Mouse (Mus musculus) liver, postnatal 0 days (tissue): ENCODE measurements around the gene Ppie. TPM values are rescaled to one million over a fixed set of nuclear protein-coding genes. Genes with fewer than 3 reads are reported as not detected.
"Not testable (repeated sequence)": the region's sequence is repeated elsewhere in the genome, so short reads cannot be mapped to it uniquely, and the experiment has no call there.

Experiments
- ATAC-seq: fragments of 200-750 bp; cut with Nextera tagmentation; 2 replicates; pipeline ENCODE4 v1.8.0; 2017; ENCODE audit warnings: mild to moderate bottlenecking, moderate library complexity
- DNase-seq: peaks from one replicate; pipeline ENCODE4 v3.0.0-alpha.2; 2016
- H3K27ac ChIP-seq: fragments of 300-500 bp; sonication (generic); 2 replicates; pipeline ENCODE4 v1.5.1; 2014; ENCODE audit warnings: antibody characterized with exemption, moderate library complexity, mild to moderate bottlenecking, low read depth
- H3K27me3 ChIP-seq: fragments of 300-500 bp; sonication (generic); 2 replicates; pipeline ENCODE4 v1.6.1; 2014; ENCODE audit warnings: low read length, control low read depth, mixed read lengths; ENCODE audit not compliant: insufficient read depth
- H3K36me3 ChIP-seq: fragments of 300-500 bp; sonication (generic); replicated peaks from 2 replicates; pipeline ENCODE4 v1.6.1; 2014; ENCODE audit warnings: mild to moderate bottlenecking, control low read depth, low read length, moderate library complexity, mixed read lengths; ENCODE audit not compliant: insufficient read depth
- H3K4me1 ChIP-seq: fragments of 300-500 bp; sonication (generic); 2 replicates; pipeline ENCODE4 v1.6.1; 2014; ENCODE audit warnings: antibody characterized with exemption, mild to moderate bottlenecking, control low read depth; ENCODE audit not compliant: insufficient read depth
- H3K4me2 ChIP-seq: fragments of 300-500 bp; sonication (generic); 2 replicates; pipeline ENCODE4 v1.6.1; 2014; ENCODE audit warnings: low read depth, mild to moderate bottlenecking, low read length, moderate library complexity, mixed read lengths
- H3K4me3 ChIP-seq: fragments of 300-500 bp; sonication (generic); 2 replicates; pipeline ENCODE4 v1.5.1; 2014; ENCODE audit warnings: low read depth, low read length
- H3K9ac ChIP-seq: fragments of 300-500 bp; sonication (generic); replicated peaks from 2 replicates; pipeline ENCODE4 v1.6.1; 2014; ENCODE audit warnings: mild to moderate bottlenecking, moderate library complexity
- H3K9me3 ChIP-seq: fragments of 300-500 bp; sonication (generic); 2 replicates; pipeline ENCODE4 v1.6.1; 2016; ENCODE audit warnings: mild to moderate bottlenecking, control low read depth, low read length, mixed read lengths
- CTCF ChIP-seq: sonication (generic); IDR thresholded peaks from 2 replicates; pipeline ENCODE4 v1.5.1; 2016; ENCODE audit warnings: antibody characterized with exemption, low read depth
- EP300 ChIP-seq: IDR thresholded peaks from 2 replicates; pipeline ENCODE4 v1.6.1; 2016; ENCODE audit warnings: antibody characterized with exemption, low read depth, mild to moderate bottlenecking
- WGBS: fragments of 180-500 bp; shearing (Covaris S2); extraction: QIAGEN DNeasy Blood & Tissue Kit; methylation state at CpG from one replicate; pipeline ENCODE4 v1.1.7; 2014; ENCODE audit not compliant: insufficient replicate concordance; 5-methylcytosine and 5-hydroxymethylcytosine counted together
- polyA plus RNA-seq: library from polyadenylated mRNA; unstranded; fragments of >200 nt; fragmentation: Nextera tagmentation; extraction: Ambion mirVana; gene quantifications from 2 replicates; pipeline ENCODE4 v1.2.1, GENCODE M21; 2015

The Ppie gene
- polyA plus RNA-seq, 1 experiment from 2014 or later, result 26.6 TPM

- no peak within 1 kb of the TSS for H3K4me2 ChIP-seq
- no peak within 1 kb of the TSS for H3K9ac ChIP-seq
- DNase-seq (no peak), ATAC-seq (no peak)
- peaks cover 5% of the 10 kb centered on the region; the same call in 1 of the 2 replicates for H3K27me3 ChIP-seq
- no peak within 1 kb of the TSS for H3K27ac ChIP-seq
- H3K4me3 ChIP-seq, result no peak within 1 kb of the TSS
- WGBS, result 19% methylated on average over 22 of the region's 22 CpGs
- TF ChIP-seq EP300 (no peak), CTCF (no peak)
- H3K4me1 ChIP-seq, result 0 out of 2 replicates have a peak, but pooled peaks cover 4% of the 10 kb centered on the region
- no peaks in the 10 kb centered on the region for H3K36me3 ChIP-seq
- H3K9me3 ChIP-seq, result no peaks in the 10 kb centered on the region
Measured at GRCm38 (mm10) chr4:123116011-123116410, 23.7 kb downstream of the Ppie start, which contains the start of gene Oxct2b. Gene Oxct2b, plus strand, starts transcription at chr4:123116266.

- H3K4me3 ChIP-seq, DNase-seq, H3K9me3 ChIP-seq, H3K36me3 ChIP-seq, H3K27me3 ChIP-seq, H3K4me2 ChIP-seq, H3K4me1 ChIP-seq, H3K27ac ChIP-seq, ATAC-seq, H3K9ac ChIP-seq: not testable (repeated sequence)
- 89% methylated on average over 3 of the region's 4 CpGs for whole genome bisulfite sequencing
Measured at GRCm38 (mm10) chr4:123114651-123115050, 25.1 kb downstream of the Ppie start.

- Histone ChIP-seq H3K27me3 (peaks cover 5% of the 10 kb centered on the region; the same call in 1 of the 2 replicates), H3K36me3 (no peaks in the 10 kb centered on the region), H3K4me1 (0 out of 2 replicates have a peak, but pooled peaks cover 4% of the 10 kb centered on the region), H3K27ac (no peak overlapping the region), H3K9me3 (no peaks in the 10 kb centered on the region), H3K4me2 (no peak overlapping the region), H3K9ac (no peak overlapping the region), H3K4me3 (no peak overlapping the region)
- WGBS, result 20% methylated on average over 8 of the region's 8 CpGs
- DNase-seq (no peak), ATAC-seq (peak; percentile 48; the same call in 1 of the 2 replicates)
- TF ChIP-seq EP300 (no peak), CTCF (no peak)
Measured at GRCm38 (mm10) chr4:123112216-123112764, 27.5 kb downstream of the Ppie start.

GRCm38 (mm10) chr4:123111275-123111983, 28.3 kb downstream of the Ppie start:
- not testable (repeated sequence) for H3K36me3 ChIP-seq, H3K9ac ChIP-seq, H3K4me2 ChIP-seq, H3K27me3 ChIP-seq, H3K27ac ChIP-seq, ATAC-seq, H3K4me1 ChIP-seq, H3K9me3 ChIP-seq, DNase-seq, H3K4me3 ChIP-seq
- WGBS, result 71% methylated on average over 10 of the region's 10 CpGs

GRCm38 (mm10) chr4:123110751-123111150, 29.0 kb downstream of the Ppie start:
- no peak overlapping the region for H3K4me2 ChIP-seq
- 0 out of 2 replicates have a peak, but pooled peaks cover 4% of the 10 kb centered on the region for H3K4me1 ChIP-seq
- TF ChIP-seq CTCF (no peak), EP300 (no peak)
- H3K9me3 ChIP-seq, result no peaks in the 10 kb centered on the region
- DNase-seq (no peak), ATAC-seq (no peak)
- no peak overlapping the region for H3K9ac ChIP-seq
- H3K27me3 ChIP-seq, result peaks cover 7% of the 10 kb centered on the region
- H3K4me3 ChIP-seq, result no peak overlapping the region
- no peaks in the 10 kb centered on the region for H3K36me3 ChIP-seq
- H3K27ac ChIP-seq, result no peak overlapping the region
- 80% methylated on average over 4 of the region's 4 CpGs for WGBS

- Histone ChIP-seq H3K4me1 (peaks cover 12% of the 10 kb centered on the region; the same call in 1 of the 2 replicates), H3K27me3 (peaks cover 22% of the 10 kb centered on the region), H3K4me3 (no peak overlapping the region), H3K9ac (no peak overlapping the region), H3K4me2 (no peak overlapping the region), H3K27ac (no peak overlapping the region), H3K36me3 (no peaks in the 10 kb centered on the region), H3K9me3 (no peaks in the 10 kb centered on the region)
- ATAC-seq, result no peak
- 70% methylated on average over 4 of the region's 5 CpGs for WGBS
- no peak for DNase-seq
- no peak for TF ChIP-seq EP300
- no peak for TF ChIP-seq CTCF
Measured at GRCm38 (mm10) chr4:123108056-123108455, 31.7 kb downstream of the Ppie start.
